Mouse (Mus musculus) megakaryocyte, embryonic 14.5 days (primary cell): ENCODE data around the gene Gm10322.

Source experiments
- FLI1 ChIP-seq: IDR thresholded peaks from 2 replicates; pipeline ENCODE4 v1.6.1; 2012; ENCODE audit warnings: low read length, inconsistent platforms, mixed read lengths
- GATA1 ChIP-seq: IDR thresholded peaks from 3 replicates; pipeline ENCODE4 v1.6.1; 2012; ENCODE audit warnings: mixed read lengths, low read length, inconsistent platforms, borderline replicate concordance

DNA sequence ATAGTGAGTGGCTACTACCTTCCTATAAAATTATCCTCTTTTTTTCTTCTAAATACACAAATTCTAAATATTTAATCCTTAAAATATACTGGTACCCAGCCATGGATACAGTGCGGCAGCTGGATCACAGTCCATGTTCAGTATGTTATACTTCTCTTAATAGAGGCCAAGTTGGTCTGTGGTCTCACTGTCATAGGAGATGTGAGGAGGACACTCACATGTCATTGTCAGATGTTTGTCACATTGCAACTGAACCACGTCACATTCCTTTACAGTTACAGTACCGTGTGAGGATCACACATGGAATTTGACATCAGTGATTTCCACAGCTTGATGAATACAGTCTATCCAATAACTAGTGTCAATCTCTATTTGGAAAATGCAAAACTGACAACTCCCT lies 36.2 kb upstream of the Gm10322 start:
- TF ChIP-seq GATA1: no peak
- TF ChIP-seq FLI1: no peak
